Mouse (Mus musculus): ENCODE measurements at regions not wholly inside any gene's neighbourhood (a gene's known extent, or its start where the extent isn't known, plus 50 kb on each side); places are given as distances from the start of the nearest gene placed in this dataset.

- no peak overlapping the region for H3K4me3 ChIP-seq
- no peaks in the 10 kb centered on the region for H3K9me3 ChIP-seq (replicated peaks)
- no peak for DNase-seq (ENCODE audit: low spot score)
- no peak overlapping the region for H3K27ac ChIP-seq (replicated peaks)
- no peaks in the 10 kb centered on the region for H3K4me1 ChIP-seq
- H3K36me3 ChIP-seq: no peaks in the 10 kb centered on the region
- 94% methylated on average over 1 of the region's 1 CpGs for WGBS
- H3K27me3 ChIP-seq (ENCODE audit: low read depth, poor library complexity, severe bottlenecking): no peaks in the 10 kb centered on the region
Observed at GRCm38 (mm10) chr10:99395411-99395810, 132.4 kb downstream of the Dusp6 start.

GRCm38 (mm10) chr10:99396630-99397029 is 133.6 kb downstream of the Dusp6 start:
- Histone ChIP-seq H3K27me3 (ENCODE audit: low read depth, poor library complexity, severe bottlenecking) (no peaks in the 10 kb centered on the region), H3K4me1 (no peaks in the 10 kb centered on the region), H3K9me3 (replicated peaks) (no peaks in the 10 kb centered on the region), H3K27ac (replicated peaks) (no peak overlapping the region), H3K36me3 (no peaks in the 10 kb centered on the region), H3K4me3 (no peak overlapping the region)
- no peak for DNase-seq (ENCODE audit: low spot score)
- WGBS: 85% methylated on average over 3 of the region's 3 CpGs

GRCm38 (mm10) chr10:99400076-99400475 is 137.0 kb downstream of the Dusp6 start:
- WGBS: 94% methylated on average over 6 of the region's 6 CpGs
- H3K9me3 ChIP-seq (replicated peaks): no peaks in the 10 kb centered on the region
- no peaks in the 10 kb centered on the region for H3K4me1 ChIP-seq
- H3K27me3 ChIP-seq (ENCODE audit: low read depth, poor library complexity, severe bottlenecking): no peaks in the 10 kb centered on the region
- no peak overlapping the region for H3K4me3 ChIP-seq
- H3K36me3 ChIP-seq: no peaks in the 10 kb centered on the region
- DNase-seq (ENCODE audit: low spot score): no peak
- no peak overlapping the region for H3K27ac ChIP-seq (replicated peaks)

- H3K27me3 ChIP-seq (ENCODE audit: low read depth, poor library complexity, severe bottlenecking): no peaks in the 10 kb centered on the region
- H3K9me3 ChIP-seq (replicated peaks): peaks cover 9% of the 10 kb centered on the region; the same call in 1 of the 2 replicates
- no peaks in the 10 kb centered on the region for H3K36me3 ChIP-seq
- H3K4me1 ChIP-seq: no peaks in the 10 kb centered on the region
- WGBS: 93% methylated on average over 2 of the region's 2 CpGs
- no peak overlapping the region for H3K27ac ChIP-seq (replicated peaks)
- H3K4me3 ChIP-seq: no peak overlapping the region
- DNase-seq (ENCODE audit: low spot score): no peak
Observed at GRCm38 (mm10) chr10:99406764-99407163, 143.7 kb downstream of the Dusp6 start.

- no peak overlapping the region for H3K4me3 ChIP-seq
- DNase-seq (ENCODE audit: low spot score): no peak
- H3K4me1 ChIP-seq: no peaks in the 10 kb centered on the region
- H3K9me3 ChIP-seq (replicated peaks): peaks cover 9% of the 10 kb centered on the region; the same call in 1 of the 2 replicates
- H3K27ac ChIP-seq (replicated peaks): no peak overlapping the region
- H3K27me3 ChIP-seq (ENCODE audit: low read depth, poor library complexity, severe bottlenecking): no peaks in the 10 kb centered on the region
- 95% methylated on average over 2 of the region's 2 CpGs for WGBS
- H3K36me3 ChIP-seq: no peaks in the 10 kb centered on the region
Observed at GRCm38 (mm10) chr10:99408786-99409185, 145.8 kb downstream of the Dusp6 start.

- 86% methylated on average over 11 of the region's 11 CpGs for WGBS
- Histone ChIP-seq H3K4me3 (no peak overlapping the region), H3K4me1 (no peaks in the 10 kb centered on the region), H3K27me3 (ENCODE audit: low read depth, poor library complexity, severe bottlenecking) (no peaks in the 10 kb centered on the region), H3K9me3 (replicated peaks) (peaks cover 9% of the 10 kb centered on the region; the same call in 1 of the 2 replicates), H3K27ac (replicated peaks) (no peak overlapping the region), H3K36me3 (no peaks in the 10 kb centered on the region)
- no peak for DNase-seq (ENCODE audit: low spot score)
Observed at GRCm38 (mm10) chr10:99409744-99410143, 146.7 kb downstream of the Dusp6 start.

- no peak for DNase-seq (ENCODE audit: low spot score)
- peaks cover 9% of the 10 kb centered on the region; the same call in 1 of the 2 replicates for H3K9me3 ChIP-seq (replicated peaks)
- WGBS: 85% methylated on average over 3 of the region's 3 CpGs
- H3K4me3 ChIP-seq: no peak overlapping the region
- no peaks in the 10 kb centered on the region for H3K4me1 ChIP-seq
- H3K27ac ChIP-seq (replicated peaks): no peak overlapping the region
- H3K36me3 ChIP-seq: no peaks in the 10 kb centered on the region
- H3K27me3 ChIP-seq (ENCODE audit: low read depth, poor library complexity, severe bottlenecking): no peaks in the 10 kb centered on the region
Observed at GRCm38 (mm10) chr10:99410754-99411153, 147.7 kb downstream of the Dusp6 start.

GRCm38 (mm10) chr10:99413455-99413854 is 150.4 kb downstream of the Dusp6 start:
- no peaks in the 10 kb centered on the region for H3K36me3 ChIP-seq
- WGBS: 78% methylated on average over 3 of the region's 3 CpGs
- H3K27ac ChIP-seq (replicated peaks): no peak overlapping the region
- peaks cover 14% of the 10 kb centered on the region for H3K4me1 ChIP-seq
- no peak for DNase-seq (ENCODE audit: low spot score)
- peaks cover 9% of the 10 kb centered on the region; the same call in 1 of the 2 replicates for H3K9me3 ChIP-seq (replicated peaks)
- H3K27me3 ChIP-seq (ENCODE audit: low read depth, poor library complexity, severe bottlenecking): no peaks in the 10 kb centered on the region
- H3K4me3 ChIP-seq: no peak overlapping the region

- no peaks in the 10 kb centered on the region for H3K36me3 ChIP-seq
- no peaks in the 10 kb centered on the region for H3K27me3 ChIP-seq (ENCODE audit: low read depth, poor library complexity, severe bottlenecking)
- 65% methylated on average over 8 of the region's 8 CpGs for WGBS
- no peak overlapping the region for H3K4me3 ChIP-seq
- DNase-seq (ENCODE audit: low spot score): no peak
- H3K9me3 ChIP-seq (replicated peaks): no peaks in the 10 kb centered on the region
- H3K4me1 ChIP-seq: peaks cover 18% of the 10 kb centered on the region
- H3K27ac ChIP-seq (replicated peaks): no peak overlapping the region
Observed at GRCm38 (mm10) chr10:99416271-99416670, 153.2 kb downstream of the Dusp6 start.

GRCm38 (mm10) chr10:99416896-99417479 is 154.0 kb downstream of the Dusp6 start:
- Histone ChIP-seq H3K27me3 (ENCODE audit: low read depth, poor library complexity, severe bottlenecking) (no peaks in the 10 kb centered on the region), H3K9me3 (replicated peaks) (no peaks in the 10 kb centered on the region), H3K36me3 (no peaks in the 10 kb centered on the region), H3K27ac (replicated peaks) (no peak overlapping the region), H3K4me3 (no peak overlapping the region), H3K4me1 (peaks cover 18% of the 10 kb centered on the region)
- DNase-seq (ENCODE audit: low spot score): no peak
- WGBS: 17% methylated on average over 3 of the region's 3 CpGs

- 45% methylated on average over 7 of the region's 7 CpGs for WGBS
- DNase-seq (ENCODE audit: low spot score): peak; percentile 33
- Histone ChIP-seq H3K4me1 (peaks cover 18% of the 10 kb centered on the region), H3K9me3 (replicated peaks) (no peaks in the 10 kb centered on the region), H3K36me3 (no peaks in the 10 kb centered on the region), H3K4me3 (no peak overlapping the region), H3K27ac (replicated peaks) (no peak overlapping the region), H3K27me3 (ENCODE audit: low read depth, poor library complexity, severe bottlenecking) (no peaks in the 10 kb centered on the region)
Observed at GRCm38 (mm10) chr10:99417591-99417990, 154.6 kb downstream of the Dusp6 start.

- Histone ChIP-seq H3K4me3 (no peak overlapping the region), H3K9me3 (replicated peaks) (no peaks in the 10 kb centered on the region), H3K4me1 (peaks cover 18% of the 10 kb centered on the region), H3K36me3 (no peaks in the 10 kb centered on the region), H3K27ac (replicated peaks) (0 out of 2 replicates have a peak overlapping the region, but pooled peaks have one; percentile 3), H3K27me3 (ENCODE audit: low read depth, poor library complexity, severe bottlenecking) (no peaks in the 10 kb centered on the region)
- DNase-seq (ENCODE audit: low spot score): no peak
Observed at GRCm38 (mm10) chr10:99418497-99418896, 155.5 kb downstream of the Dusp6 start.

- no peaks in the 10 kb centered on the region for H3K27me3 ChIP-seq (ENCODE audit: low read depth, poor library complexity, severe bottlenecking)
- 91% methylated on average over 7 of the region's 7 CpGs for WGBS
- H3K36me3 ChIP-seq: no peaks in the 10 kb centered on the region
- H3K4me1 ChIP-seq: peaks cover 18% of the 10 kb centered on the region
- DNase-seq (ENCODE audit: low spot score): no peak
- no peak overlapping the region for H3K27ac ChIP-seq (replicated peaks)
- H3K9me3 ChIP-seq (replicated peaks): no peaks in the 10 kb centered on the region
- H3K4me3 ChIP-seq: no peak overlapping the region
Observed at GRCm38 (mm10) chr10:99419532-99419931, 156.5 kb downstream of the Dusp6 start.

- Histone ChIP-seq H3K36me3 (no peaks in the 10 kb centered on the region), H3K4me1 (peaks cover 4% of the 10 kb centered on the region), H3K27me3 (ENCODE audit: low read depth, poor library complexity, severe bottlenecking) (no peaks in the 10 kb centered on the region), H3K27ac (replicated peaks) (no peak overlapping the region), H3K9me3 (replicated peaks) (no peaks in the 10 kb centered on the region), H3K4me3 (no peak overlapping the region)
- DNase-seq (ENCODE audit: low spot score): no peak
- 93% methylated on average over 5 of the region's 5 CpGs for WGBS
Observed at GRCm38 (mm10) chr10:99423406-99423805, 160.4 kb downstream of the Dusp6 start.

Data from midbrain, embryonic 10.5 days (tissue).